Mouse (Mus musculus) heart, adult 18-20 months (tissue): ENCODE data around the gene Hoxa2. TPM values are rescaled to one million over a fixed set of nuclear protein-coding genes. Genes with fewer than 3 reads are reported as not detected.

Experiments
- DNase-seq, 2 experiments: peaks; one replicate each; pipeline ENCODE4 v3.0.0; 2021 to 2022; ENCODE audit warnings: mixed read lengths in 1 of 2
- total RNA-seq, 2 experiments: library from RNA; stranded (reverse); gene quantifications; 2 replicates each; pipeline ENCODE4 v1.2.3; 2021

The Hoxa2 gene
- total RNA-seq, 2 experiments from 2014 or later: 0.15 TPM

GRCm38 (mm10) chr6:52179690-52180089, 15.1 kb upstream of the Hoxa2 start:
- DNase-seq: no peak

DNA sequence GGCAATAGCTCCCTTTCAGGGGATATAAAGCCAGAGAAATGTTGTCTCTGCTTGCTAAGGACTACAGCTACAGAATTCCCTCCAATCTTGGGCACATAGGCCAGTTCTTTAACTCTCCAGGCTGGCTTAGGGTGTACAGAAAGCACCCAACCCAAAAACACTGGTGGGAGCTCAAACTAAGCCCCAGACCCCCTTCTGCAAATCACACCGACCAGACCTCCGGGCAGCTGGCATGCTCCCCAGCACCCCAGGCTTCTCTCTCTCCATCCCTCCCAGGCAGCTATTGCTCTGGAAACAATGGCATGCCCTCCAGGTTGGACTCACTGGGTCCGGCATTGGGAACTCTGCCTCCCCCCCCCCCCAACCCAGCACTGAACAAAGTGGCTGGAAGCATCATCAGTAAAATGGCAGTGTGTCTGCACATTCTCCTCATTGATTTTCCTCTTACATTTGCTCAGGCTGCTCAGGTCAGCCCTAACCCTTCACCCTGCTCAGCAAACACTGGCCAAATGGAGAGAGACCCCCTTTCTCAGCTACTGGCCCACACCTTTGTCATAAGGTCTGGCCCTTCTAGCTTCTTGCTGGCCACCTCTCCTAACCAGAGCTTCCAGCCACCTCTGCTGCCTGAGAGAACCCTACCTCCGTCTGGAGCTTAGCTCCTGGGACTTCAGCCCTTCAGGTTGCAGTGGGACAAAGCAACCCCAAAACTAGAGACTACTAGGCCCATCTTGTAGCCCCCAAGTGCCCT, 14.5 kb upstream of the Hoxa2 start:
- no peak for DNase-seq

- no peak for DNase-seq
These were observed 13.2 kb upstream of the Hoxa2 start for GRCm38 (mm10) chr6:52177806-52178205.

DNA sequence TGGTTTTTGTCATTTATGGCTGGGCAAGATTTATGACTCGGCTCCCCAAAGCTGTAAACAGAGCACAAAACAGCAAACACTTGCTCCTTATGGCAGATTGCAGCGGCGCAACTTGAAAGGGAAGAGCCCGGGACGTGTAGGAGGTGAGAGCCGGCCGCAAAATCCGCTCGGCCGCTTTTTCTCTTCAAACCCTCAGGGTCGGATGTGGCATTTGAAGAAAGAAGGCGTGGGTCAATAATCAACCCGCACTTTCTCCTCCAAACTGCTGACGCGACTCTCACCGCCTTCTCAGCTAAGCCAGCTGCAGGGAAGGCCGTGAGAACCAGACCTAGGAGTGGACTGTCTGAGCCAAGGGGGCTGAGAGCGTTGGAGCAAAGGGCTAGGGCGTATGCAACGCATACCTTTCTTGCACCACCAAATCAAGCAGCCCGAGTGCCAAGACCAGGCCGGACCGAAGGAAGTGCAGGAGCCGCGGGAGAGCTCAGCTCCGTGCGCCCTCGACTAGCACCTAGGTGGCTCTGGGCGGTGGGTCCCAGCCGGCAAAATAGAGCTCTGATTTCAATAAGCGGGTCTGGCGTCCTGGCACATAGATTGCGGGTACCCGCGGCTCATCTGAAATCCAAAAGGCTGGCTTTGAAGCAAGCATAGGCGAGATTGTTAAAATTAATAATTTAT, 12.6 kb upstream of the Hoxa2 start, which contains the start of gene 5730596B20Rik:
TSS of gene 5730596B20Rik (plus strand) at position 438 of the 675 bp plus-strand sequence.
- DNase-seq: no peak

DNA sequence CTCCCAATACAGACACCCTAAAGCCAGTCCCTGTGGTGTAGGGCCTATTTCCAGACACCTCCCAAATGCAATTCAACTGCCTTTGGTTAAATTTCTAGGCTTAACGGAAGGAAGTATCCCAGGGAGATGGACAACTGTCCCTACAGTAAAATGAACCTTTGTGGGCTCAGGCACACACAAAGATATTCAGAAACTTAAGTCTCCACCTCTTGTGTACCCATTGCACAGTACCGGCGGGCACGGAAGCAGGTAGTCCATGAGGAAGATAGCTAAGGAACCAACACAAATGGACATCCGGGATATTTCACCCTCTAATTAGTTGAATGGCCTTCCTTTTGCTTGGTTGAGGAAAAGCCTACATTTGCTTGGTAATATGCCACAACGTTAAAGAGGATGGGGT, 11.8 kb upstream of the Hoxa2 start:
- no peak for DNase-seq

DNA sequence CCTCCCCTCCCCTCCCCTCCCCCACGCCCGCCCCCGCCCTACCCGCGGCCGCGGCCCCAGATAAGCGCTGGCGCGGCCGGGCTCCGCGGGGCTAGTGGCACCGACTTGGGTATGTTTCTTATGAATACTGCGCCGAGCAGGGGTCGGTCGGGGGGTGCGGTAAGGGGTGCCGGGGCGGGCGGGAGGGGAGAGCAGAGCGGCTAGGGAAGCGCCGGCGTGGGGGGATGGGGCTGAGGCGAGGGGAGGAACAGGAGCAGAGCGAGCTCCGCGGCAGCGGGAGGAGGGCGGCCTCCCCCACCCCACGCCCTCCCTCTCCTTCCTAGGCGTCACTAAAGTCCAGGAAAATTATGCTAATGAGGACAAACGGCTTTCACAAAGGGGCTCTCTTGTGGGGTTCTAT, 11.2 kb upstream of the Hoxa2 start:
- no peak for DNase-seq

GRCm38 (mm10) chr6:52174968-52175751, 10.5 kb upstream of the Hoxa2 start:
- DNase-seq: no peak

- no peak for DNase-seq
These were observed 9.0 kb upstream of the Hoxa2 start for GRCm38 (mm10) chr6:52173648-52174047.

DNA sequence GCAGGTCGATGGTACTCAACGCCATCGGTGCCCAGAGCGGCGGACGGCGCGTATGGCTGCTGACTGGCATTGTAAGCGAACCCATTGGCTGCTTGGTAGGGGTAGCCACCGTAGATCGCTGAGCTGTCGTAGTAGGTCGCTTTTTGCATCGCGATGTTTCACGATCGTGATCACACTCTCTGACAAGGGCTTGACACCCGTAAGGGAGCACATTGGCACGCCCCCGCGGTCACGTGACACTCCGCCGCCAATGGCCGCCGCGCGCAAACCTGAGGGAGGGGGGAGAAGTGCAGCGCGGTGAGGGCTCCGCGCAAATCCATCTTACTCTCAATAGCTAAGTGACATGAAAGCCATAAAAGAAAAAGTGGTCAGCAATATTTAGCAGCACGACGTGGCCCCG, 7.9 kb upstream of the Hoxa2 start:
- DNase-seq: peak; percentile 54 to 72

DNA sequence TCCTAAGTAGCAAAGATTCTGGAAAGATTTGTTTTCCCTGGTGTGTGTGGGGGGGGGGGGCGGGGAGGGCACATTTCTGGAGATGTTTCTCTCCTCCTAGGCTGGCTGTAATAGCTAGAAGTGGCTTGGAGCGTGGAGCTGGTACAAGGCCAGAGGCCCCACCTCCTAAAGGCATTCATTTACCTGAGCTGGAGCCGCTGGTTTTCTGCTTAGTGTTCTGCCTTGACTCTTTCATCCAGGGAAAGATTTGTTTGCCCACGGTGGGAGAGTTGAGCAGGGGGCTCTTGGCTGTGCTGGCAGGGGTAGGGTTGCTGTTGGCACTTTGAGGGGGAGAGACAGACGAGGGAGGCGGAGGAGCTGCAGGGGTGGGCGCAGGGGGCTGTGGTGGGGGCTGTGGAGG, 7.3 kb upstream of the Hoxa2 start:
- DNase-seq: no peak

DNA sequence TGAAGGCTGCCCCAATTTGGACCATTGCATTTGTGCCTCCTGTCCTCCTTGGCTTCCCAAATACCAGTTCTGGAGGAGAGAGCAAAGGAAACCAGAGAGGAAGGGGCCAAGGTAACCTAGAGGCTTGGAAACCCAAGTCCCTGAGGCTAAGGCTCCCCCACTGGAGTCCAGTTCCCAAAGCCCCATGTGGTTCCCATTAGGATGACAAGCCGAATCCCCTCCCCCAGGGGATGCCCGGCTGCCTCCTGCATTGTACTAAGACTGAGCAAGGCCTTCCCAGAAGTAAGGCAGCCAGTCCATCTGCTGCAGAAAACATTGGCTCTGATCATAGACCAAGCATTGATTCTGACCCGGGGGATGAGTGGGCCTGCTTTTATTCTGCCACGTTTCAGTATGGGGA, 6.7 kb upstream of the Hoxa2 start:
- DNase-seq: no peak

DNA sequence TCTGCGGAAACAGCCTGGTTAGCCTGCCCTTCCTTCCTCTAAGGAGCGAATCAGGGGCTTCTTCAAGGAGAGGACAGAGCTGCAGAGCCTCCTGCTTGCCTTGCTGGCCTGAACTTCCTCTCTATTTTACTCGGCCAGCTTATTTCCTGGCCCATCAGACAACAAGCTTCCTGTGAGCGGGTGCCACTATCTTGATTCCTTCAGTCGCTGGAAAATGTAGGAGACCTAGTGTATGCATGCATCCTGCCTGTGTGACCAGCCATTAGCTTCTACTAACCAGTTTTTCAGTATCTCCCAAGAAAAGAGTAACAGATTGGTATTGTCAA, 6.2 kb upstream of the Hoxa2 start:
- DNase-seq: no peak

- no peak for DNase-seq
These were observed 5.7 kb upstream of the Hoxa2 start for GRCm38 (mm10) chr6:52170166-52170897.

DNA sequence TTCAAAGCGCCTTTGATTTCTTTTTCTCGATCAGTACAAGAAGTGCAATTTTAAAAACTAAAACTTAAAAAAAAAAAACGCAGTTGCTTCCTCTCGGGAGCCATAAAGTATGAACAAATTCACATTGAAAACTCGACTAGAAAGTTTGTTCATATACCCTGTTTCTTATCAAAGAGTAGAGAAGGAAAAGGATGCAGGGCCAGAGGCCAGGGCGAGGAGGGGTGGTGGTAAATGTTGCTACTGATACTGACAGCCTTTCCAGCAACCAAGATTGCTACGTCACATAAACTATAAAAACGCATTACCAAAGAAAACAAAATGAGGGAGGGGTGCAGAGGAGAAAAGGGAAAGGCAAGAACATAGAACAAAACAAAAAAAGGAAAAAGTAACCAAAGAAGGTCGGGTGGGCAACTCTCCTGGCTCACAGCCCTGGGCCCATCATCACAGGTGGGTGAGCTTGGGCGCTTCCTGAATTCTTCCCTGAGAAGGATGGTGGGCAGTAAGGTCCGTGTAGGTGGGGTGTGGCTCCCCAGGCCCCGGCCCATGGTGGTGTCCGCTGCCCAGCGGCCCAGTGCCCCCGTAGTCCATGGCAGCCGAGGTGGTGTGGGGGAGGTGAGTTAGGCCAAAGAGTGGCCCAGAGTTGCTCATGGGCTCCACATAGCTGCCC, 5.0 kb upstream of the Hoxa2 start:
- no peak for DNase-seq

- DNase-seq: no peak
These were observed 3.8 kb upstream of the Hoxa2 start for GRCm38 (mm10) chr6:52168191-52169055.

DNA sequence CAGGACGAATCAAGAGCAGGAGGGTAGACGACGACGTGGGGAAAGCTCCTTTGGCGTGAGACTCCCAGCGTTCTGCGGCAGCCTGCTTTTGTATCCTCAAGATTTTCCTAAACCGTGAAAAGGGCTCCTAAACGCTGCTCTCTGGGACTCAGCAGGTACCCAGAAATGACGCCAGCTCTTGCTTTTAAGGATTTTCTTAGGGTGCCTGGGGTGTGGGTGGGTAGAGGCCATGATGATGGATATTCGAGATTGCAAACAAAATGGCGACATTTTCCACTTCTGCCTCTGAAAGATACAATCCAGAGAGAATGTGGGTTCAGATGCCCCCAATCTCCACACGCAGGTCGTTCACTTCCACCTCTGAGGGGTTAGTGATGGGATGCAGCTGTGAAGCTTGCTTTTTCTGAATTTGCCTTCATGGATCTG, 3.1 kb upstream of the Hoxa2 start:
- DNase-seq: no peak

DNA sequence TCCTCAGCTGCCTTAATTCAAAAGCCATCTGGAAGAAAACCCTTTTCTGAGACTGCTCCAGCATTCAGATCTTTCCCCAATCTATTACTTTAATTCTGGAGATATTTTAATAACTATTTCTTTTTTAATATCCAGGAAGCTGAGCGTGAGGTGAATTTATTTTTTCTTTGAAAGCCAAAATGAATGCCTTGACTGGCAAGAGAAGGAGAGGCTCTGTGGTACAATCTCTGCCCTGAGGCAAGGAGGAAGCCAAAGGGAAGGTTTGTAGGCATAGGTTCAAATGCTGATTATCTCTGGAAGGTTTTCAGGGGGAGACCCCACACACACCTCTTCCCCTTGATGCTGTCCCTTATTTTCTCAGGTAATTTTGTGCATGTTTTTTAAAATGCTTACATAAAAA, 2.5 kb upstream of the Hoxa2 start:
- DNase-seq: no peak

GRCm38 (mm10) chr6:52166431-52167077, 1.9 kb upstream of the Hoxa2 start:
- no peak for DNase-seq

GRCm38 (mm10) chr6:52165441-52166370, 1.1 kb upstream of the Hoxa2 start:
- DNase-seq: no peak
